Mouse (Mus musculus) limb, embryonic 14.5 days (tissue): ENCODE results near the gene Gart. TPM values are rescaled to one million over a fixed set of nuclear protein-coding genes. Genes with fewer than 3 reads are reported as not detected.

Experiments used
- ATAC-seq: fragments of 200-750 bp; cut with Nextera tagmentation; 2 replicates; pipeline ENCODE4 v1.8.0; 2017; ENCODE audit warnings: low read depth, moderate number of reproducible peaks, moderate TSS enrichment; ENCODE audit not compliant: low FRiP score
- DNase-seq: peaks from one replicate; pipeline ENCODE4 v3.0.0-alpha.2; 2015; ENCODE audit warnings: low spot score
- H3K27ac ChIP-seq: fragments of 300-500 bp; sonication (generic); replicated peaks from 2 replicates; pipeline ENCODE4 v1.5.1; 2014; ENCODE audit warnings: low read depth, mild to moderate bottlenecking, low read length, moderate library complexity, mixed read lengths
- H3K27me3 ChIP-seq: fragments of 300-500 bp; sonication (generic); 2 replicates; pipeline ENCODE4 v1.6.1; 2014; ENCODE audit warnings: low read length, mixed read lengths; ENCODE audit not compliant: control insufficient read depth, insufficient read depth
- H3K36me3 ChIP-seq: fragments of 300-500 bp; sonication (generic); 2 replicates; pipeline ENCODE4 v1.6.1; 2014; ENCODE audit warnings: mild to moderate bottlenecking, low read length, moderate library complexity, mixed read lengths; ENCODE audit not compliant: control insufficient read depth, insufficient read depth
- H3K4me1 ChIP-seq: fragments of 300-500 bp; sonication (generic); 2 replicates; pipeline ENCODE4 v1.6.1; 2014; ENCODE audit warnings: antibody characterized with exemption, low read length, mixed read lengths; ENCODE audit not compliant: control insufficient read depth, insufficient read depth
- H3K4me2 ChIP-seq: fragments of 300-500 bp; sonication (generic); replicated peaks from 2 replicates; pipeline ENCODE4 v1.6.1; 2014; ENCODE audit warnings: low read depth, mild to moderate bottlenecking, low read length, moderate library complexity; ENCODE audit not compliant: severe bottlenecking
- H3K4me3 ChIP-seq: fragments of 300-500 bp; sonication (generic); replicated peaks from 2 replicates; pipeline ENCODE4 v1.5.1; 2014; ENCODE audit warnings: low read length
- H3K9ac ChIP-seq: fragments of 300-500 bp; sonication (generic); 2 replicates; pipeline ENCODE4 v1.6.1; 2014; ENCODE audit warnings: mild to moderate bottlenecking, low read depth, low read length, moderate library complexity; ENCODE audit not compliant: severe bottlenecking
- H3K9me3 ChIP-seq: fragments of 300-500 bp; sonication (generic); 2 replicates; pipeline ENCODE4 v1.6.1; 2016; ENCODE audit warnings: low read length; ENCODE audit not compliant: control insufficient read depth
- POLR2A ChIP-seq: fragments of 200-500 bp; IDR thresholded peaks from 2 replicates; pipeline ENCODE4 v1.8.0; 2012; ENCODE audit warnings: inconsistent platforms, mild to moderate bottlenecking, moderate library complexity, borderline replicate concordance; ENCODE audit not compliant: insufficient read depth, insufficient read length; ENCODE audit errors: extremely low read depth
- WGBS: fragments of 180-500 bp; shearing (Covaris S2); extraction: QIAGEN DNeasy Blood & Tissue Kit; methylation state at CpG from one replicate; pipeline ENCODE4 v1.1.7; 2014; 5-methylcytosine and 5-hydroxymethylcytosine counted together
- polyA plus RNA-seq, 2 experiments: library from polyadenylated mRNA; depleted of rRNA in 1 of 2; stranded (reverse) in 1 of 2; unstranded in 1 of 2; fragments of >200 nt; fragmentation: Nextera tagmentation in 1 of 2; extraction: Ambion mirVana in 1 of 2; gene quantifications; 2 replicates each; pipeline versions ENCODE4 v1.2.1 to v1.2.3; 2012 to 2014

The Gart gene
- polyA plus RNA-seq, 2 experiments = 64.5 to 89.6 TPM

DNA sequence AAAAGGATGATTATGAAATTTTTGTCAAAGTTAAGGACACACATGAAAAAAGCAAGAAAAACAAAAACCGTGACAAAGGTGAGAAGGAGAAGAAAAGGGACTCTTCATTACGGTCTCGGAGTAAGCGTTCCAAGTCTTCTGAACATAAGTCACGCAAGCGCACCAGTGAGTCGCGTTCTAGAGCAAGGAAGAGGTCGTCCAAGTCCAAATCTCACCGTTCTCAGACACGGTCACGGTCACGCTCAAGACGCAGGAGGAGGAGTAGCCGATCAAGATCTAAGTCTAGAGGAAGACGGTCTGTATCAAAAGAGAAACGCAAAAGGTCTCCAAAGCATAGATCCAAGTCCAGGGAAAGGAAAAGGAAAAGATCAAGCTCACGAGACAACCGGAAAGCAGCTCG is 13.0 kb upstream of the Gart start:
- Histone ChIP-seq H3K4me2 (no peak overlapping the region), H3K9me3 (no peaks in the 10 kb centered on the region), H3K36me3 (peaks cover 98% of the 10 kb centered on the region), H3K4me3 (no peak overlapping the region), H3K27ac (no peak overlapping the region), H3K4me1 (no peaks in the 10 kb centered on the region), H3K9ac (no peak overlapping the region), H3K27me3 (no peaks in the 10 kb centered on the region)
- no peak for TF ChIP-seq POLR2A
- 97% methylated on average over 20 of the region's 20 CpGs for WGBS
- no peak for ATAC-seq
- no peak for DNase-seq

DNA sequence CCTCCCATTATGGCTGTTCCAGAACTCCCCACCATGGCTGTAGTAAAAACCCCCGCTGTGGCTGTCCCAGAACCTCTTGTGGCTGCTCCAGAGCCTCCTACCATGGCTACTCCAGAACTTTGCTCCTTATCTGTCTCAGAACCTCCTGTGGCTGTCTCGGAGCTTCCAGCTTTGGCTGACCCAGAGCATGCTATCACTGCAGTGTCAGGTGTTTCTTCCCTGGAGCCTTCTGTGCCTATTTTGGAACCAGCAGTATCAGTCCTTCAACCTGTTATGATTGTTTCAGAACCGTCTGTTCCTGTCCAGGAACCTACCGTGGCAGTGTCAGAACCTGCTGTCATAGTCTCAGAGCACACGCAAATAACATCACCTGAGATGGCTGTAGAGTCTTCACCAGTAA is 11.7 kb upstream of the Gart start:
- H3K9ac ChIP-seq = no peak overlapping the region
- no peaks in the 10 kb centered on the region for H3K4me1 ChIP-seq
- no peak for DNase-seq
- no peak for TF ChIP-seq POLR2A
- no peaks in the 10 kb centered on the region for H3K9me3 ChIP-seq
- no peak for ATAC-seq
- no peaks in the 10 kb centered on the region for H3K27me3 ChIP-seq
- no peak overlapping the region for H3K27ac ChIP-seq
- H3K4me2 ChIP-seq = no peak overlapping the region
- H3K36me3 ChIP-seq = peaks cover 95% of the 10 kb centered on the region
- WGBS = 94% methylated on average over 5 of the region's 5 CpGs
- H3K4me3 ChIP-seq = no peak overlapping the region

DNA sequence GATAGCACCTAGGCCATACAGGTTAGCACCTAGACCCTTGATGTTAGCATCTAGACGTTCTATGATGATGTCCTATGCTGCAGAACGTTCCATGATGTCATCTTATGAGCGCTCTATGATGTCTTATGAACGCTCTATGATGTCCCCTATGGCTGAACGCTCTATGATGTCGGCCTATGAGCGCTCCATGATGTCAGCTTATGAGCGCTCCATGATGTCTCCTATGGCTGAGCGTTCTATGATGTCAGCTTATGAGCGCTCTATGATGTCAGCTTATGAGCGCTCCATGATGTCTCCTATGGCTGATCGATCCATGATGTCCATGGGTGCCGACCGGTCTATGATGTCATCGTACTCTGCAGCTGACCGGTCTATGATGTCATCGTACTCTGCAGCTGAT is 10.5 kb upstream of the Gart start:
- WGBS = 97% methylated on average over 17 of the region's 17 CpGs
- Histone ChIP-seq H3K27ac (no peak overlapping the region), H3K4me1 (no peaks in the 10 kb centered on the region), H3K27me3 (no peaks in the 10 kb centered on the region), H3K9ac (no peak overlapping the region), H3K36me3 (peaks cover 91% of the 10 kb centered on the region), H3K4me2 (no peak overlapping the region), H3K4me3 (no peak overlapping the region), H3K9me3 (no peaks in the 10 kb centered on the region)
- ATAC-seq (no peak), DNase-seq (no peak)
- no peak for TF ChIP-seq POLR2A

DNA sequence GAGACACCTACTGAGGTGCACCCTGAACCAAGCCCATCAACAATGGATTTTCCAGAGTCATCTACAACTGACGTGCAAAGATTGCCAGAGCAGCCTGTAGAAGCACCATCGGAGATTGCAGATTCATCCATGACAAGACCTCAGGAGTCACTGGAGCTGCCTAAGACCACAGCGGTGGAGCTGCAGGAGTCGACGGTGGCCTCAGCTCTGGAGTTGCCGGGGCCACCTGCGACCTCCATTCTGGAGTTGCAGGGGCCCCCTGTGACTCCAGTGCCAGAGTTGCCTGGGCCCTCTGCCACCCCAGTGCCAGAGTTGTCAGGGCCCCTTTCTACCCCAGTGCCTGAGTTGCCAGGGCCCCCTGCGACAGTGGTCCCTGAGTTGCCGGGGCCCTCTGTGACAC is 8.5 kb upstream of the Gart start:
- Histone ChIP-seq H3K4me1 (no peaks in the 10 kb centered on the region), H3K27ac (no peak overlapping the region), H3K36me3 (peaks cover 80% of the 10 kb centered on the region), H3K27me3 (no peaks in the 10 kb centered on the region), H3K9ac (no peak overlapping the region), H3K4me2 (no peak overlapping the region), H3K4me3 (no peak overlapping the region), H3K9me3 (no peaks in the 10 kb centered on the region)
- WGBS = 97% methylated on average over 9 of the region's 9 CpGs
- DNase-seq (no peak), ATAC-seq (no peak)
- no peak for TF ChIP-seq POLR2A

DNA sequence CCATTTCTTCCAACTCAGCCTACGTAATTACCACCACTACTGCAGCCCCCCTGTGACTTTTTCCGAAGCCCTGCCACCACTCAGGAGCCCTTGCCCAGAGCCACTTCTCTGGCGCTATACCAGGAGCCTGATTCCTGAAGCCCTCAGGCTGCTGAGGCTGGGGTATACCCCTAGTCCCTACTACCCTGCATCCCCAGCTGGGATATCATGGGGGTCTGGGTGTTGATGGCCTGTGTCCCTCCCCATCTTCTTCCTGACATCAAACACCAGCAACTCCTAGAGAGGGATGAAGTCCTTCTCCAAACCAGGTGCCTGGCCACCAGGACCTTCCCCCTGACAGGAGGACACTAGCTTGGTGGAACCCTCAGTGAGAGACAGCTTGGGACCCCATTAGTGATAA is 5.4 kb upstream of the Gart start:
- Histone ChIP-seq H3K27me3 (no peaks in the 10 kb centered on the region), H3K27ac (no peak overlapping the region), H3K4me1 (peaks cover 5% of the 10 kb centered on the region; the same call in 1 of the 2 replicates), H3K4me3 (no peak overlapping the region), H3K9ac (no peak overlapping the region), H3K36me3 (peaks cover 49% of the 10 kb centered on the region), H3K9me3 (no peaks in the 10 kb centered on the region), H3K4me2 (no peak overlapping the region)
- ATAC-seq (no peak), DNase-seq (no peak)
- 81% methylated on average over 3 of the region's 3 CpGs for WGBS
- TF ChIP-seq POLR2A = no peak

DNA sequence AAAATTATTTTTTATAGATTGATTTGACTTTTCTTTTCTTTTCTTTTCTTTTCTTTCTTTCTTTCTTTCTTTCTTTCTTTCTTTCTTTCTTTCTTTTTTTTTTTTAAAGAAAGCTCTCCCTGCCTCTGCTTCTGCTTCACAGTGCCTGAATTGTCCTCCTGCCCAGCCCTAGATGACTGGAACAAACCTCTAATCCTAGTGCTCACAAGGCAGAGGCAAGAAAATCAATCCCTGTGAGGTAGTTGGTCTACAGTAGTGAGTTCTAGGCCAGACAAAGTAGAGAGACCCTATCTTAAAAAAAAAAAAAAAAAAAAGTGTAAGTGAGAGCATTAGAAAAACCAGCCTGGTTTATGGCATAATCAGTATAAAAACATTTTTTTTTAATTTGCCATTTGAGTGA is 3.0 kb upstream of the Gart start:
- Histone ChIP-seq H3K9ac (no peak overlapping the region), H3K36me3 (peaks cover 25% of the 10 kb centered on the region), H3K9me3 (no peaks in the 10 kb centered on the region), H3K4me1 (peaks cover 10% of the 10 kb centered on the region; the same call in 1 of the 2 replicates), H3K27ac (no peak overlapping the region), H3K27me3 (no peaks in the 10 kb centered on the region), H3K4me2 (no peak overlapping the region), H3K4me3 (no peak overlapping the region)
- TF ChIP-seq POLR2A = no peak
- ATAC-seq (no peak), DNase-seq (no peak)
